Mouse (Mus musculus) forebrain, embryonic 11.5 days (tissue): ENCODE measurements around the gene Epn2. TPM values are rescaled to one million over a fixed set of nuclear protein-coding genes. Genes with fewer than 3 reads are reported as not detected.

ENCODE experiments used
- ATAC-seq: fragments of 200-750 bp; cut with Nextera tagmentation; replicated peaks from 2 replicates; pipeline ENCODE4 v1.8.0; 2017; ENCODE audit warnings: moderate TSS enrichment; ENCODE audit not compliant: low FRiP score
- DNase-seq: peaks from one replicate; pipeline ENCODE4 v3.0.0-alpha.2; 2017; ENCODE audit warnings: low spot score
- H3K27ac ChIP-seq: fragments of 300-500 bp; sonication (generic); 2 replicates; pipeline ENCODE4 v1.5.1; 2014; ENCODE audit warnings: low read depth, low read length
- H3K27me3 ChIP-seq: fragments of 300-500 bp; sonication (generic); 2 replicates; pipeline ENCODE4 v1.6.1; 2014; ENCODE audit warnings: mild to moderate bottlenecking, low read length, mixed read lengths; ENCODE audit not compliant: control insufficient read depth, insufficient read depth
- H3K36me3 ChIP-seq: fragments of 300-500 bp; sonication (generic); 2 replicates; pipeline ENCODE4 v1.6.1; 2014; ENCODE audit warnings: mild to moderate bottlenecking, low read length, moderate library complexity, mixed read lengths; ENCODE audit not compliant: control insufficient read depth, insufficient read depth
- H3K4me1 ChIP-seq: fragments of 300-500 bp; sonication (generic); replicated peaks from 2 replicates; pipeline ENCODE4 v1.6.1; 2014; ENCODE audit warnings: low read length, mixed read lengths; ENCODE audit not compliant: control insufficient read depth, insufficient read depth
- H3K4me2 ChIP-seq: fragments of 300-500 bp; sonication (generic); 2 replicates; pipeline ENCODE4 v1.6.1; 2014; ENCODE audit warnings: low read depth, mild to moderate bottlenecking, low read length, moderate library complexity, mixed read lengths; ENCODE audit not compliant: severe bottlenecking
- H3K4me3 ChIP-seq: fragments of 300-500 bp; sonication (generic); 2 replicates; pipeline ENCODE4 v1.5.1; 2014; ENCODE audit warnings: low read depth, low read length
- H3K9ac ChIP-seq: fragments of 300-500 bp; sonication (generic); 2 replicates; pipeline ENCODE4 v1.6.1; 2014; ENCODE audit warnings: low read length
- H3K9me3 ChIP-seq: fragments of 300-500 bp; sonication (generic); 2 replicates; pipeline ENCODE4 v1.6.1; 2016; ENCODE audit warnings: low read length, mixed read lengths; ENCODE audit not compliant: control insufficient read depth
- WGBS: fragments of 180-500 bp; shearing (Covaris S2); extraction: QIAGEN DNeasy Blood & Tissue Kit; methylation state at CpG from one replicate; pipeline ENCODE4 v1.1.7; 2014; 5-methylcytosine and 5-hydroxymethylcytosine counted together
- polyA plus RNA-seq: library from polyadenylated mRNA; unstranded; fragments of >200 nt; fragmentation: Nextera tagmentation; extraction: Ambion mirVana; gene quantifications from 2 replicates; pipeline ENCODE4 v1.2.1, GENCODE M21; 2014

Epn2 gene
- polyA plus RNA-seq, 1 experiment from 2014 or later, result 31.2 TPM

DNA sequence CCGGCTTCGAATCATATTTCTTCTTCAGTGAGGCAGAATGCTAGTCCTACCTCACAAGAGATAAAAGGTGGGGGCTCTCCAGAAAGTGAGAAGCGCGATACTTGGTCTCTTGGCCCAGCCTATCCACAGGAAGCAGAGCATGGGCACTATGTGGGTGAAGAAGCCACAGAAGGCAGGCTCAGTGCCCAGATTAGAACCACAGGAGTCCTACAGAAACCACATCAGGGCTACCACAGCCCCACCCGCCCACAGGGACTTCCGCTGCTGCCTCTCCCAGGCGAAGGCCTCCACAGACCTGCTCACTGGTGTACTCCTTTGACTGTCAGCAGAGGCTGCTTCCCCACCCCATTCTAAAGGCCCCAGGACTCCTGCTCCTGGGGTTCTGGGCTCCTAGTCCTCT is 23.2 kb upstream of the Epn2 start:
- ATAC-seq, result no peak
- no peak overlapping the region for H3K4me2 ChIP-seq
- no peaks in the 10 kb centered on the region for H3K27me3 ChIP-seq
- H3K36me3 ChIP-seq, result no peaks in the 10 kb centered on the region
- no peak overlapping the region for H3K9ac ChIP-seq
- no peaks in the 10 kb centered on the region for H3K9me3 ChIP-seq
- 89% methylated on average over 7 of the region's 7 CpGs for WGBS
- no peaks in the 10 kb centered on the region for H3K4me1 ChIP-seq
- H3K4me3 ChIP-seq, result no peak overlapping the region
- no peak for DNase-seq
- no peak overlapping the region for H3K27ac ChIP-seq

GRCm38 (mm10) chr11:61601465-61601864 is 22.0 kb upstream of the Epn2 start:
- Histone ChIP-seq H3K4me1 (no peaks in the 10 kb centered on the region), H3K9me3 (no peaks in the 10 kb centered on the region), H3K4me3 (no peak overlapping the region), H3K4me2 (no peak overlapping the region), H3K36me3 (no peaks in the 10 kb centered on the region), H3K9ac (no peak overlapping the region), H3K27me3 (no peaks in the 10 kb centered on the region), H3K27ac (no peak overlapping the region)
- ATAC-seq (no peak), DNase-seq (no peak)
- WGBS, result 58% methylated on average over 3 of the region's 3 CpGs

GRCm38 (mm10) chr11:61598367-61598766 is 18.9 kb upstream of the Epn2 start:
- no peak overlapping the region for H3K9ac ChIP-seq
- no peak overlapping the region for H3K27ac ChIP-seq
- no peaks in the 10 kb centered on the region for H3K4me1 ChIP-seq
- no peak for DNase-seq
- H3K27me3 ChIP-seq, result no peaks in the 10 kb centered on the region
- 65% methylated on average over 6 of the region's 6 CpGs for WGBS
- H3K9me3 ChIP-seq, result no peaks in the 10 kb centered on the region
- no peak for ATAC-seq
- no peaks in the 10 kb centered on the region for H3K36me3 ChIP-seq
- no peak overlapping the region for H3K4me3 ChIP-seq
- H3K4me2 ChIP-seq, result no peak overlapping the region

DNA sequence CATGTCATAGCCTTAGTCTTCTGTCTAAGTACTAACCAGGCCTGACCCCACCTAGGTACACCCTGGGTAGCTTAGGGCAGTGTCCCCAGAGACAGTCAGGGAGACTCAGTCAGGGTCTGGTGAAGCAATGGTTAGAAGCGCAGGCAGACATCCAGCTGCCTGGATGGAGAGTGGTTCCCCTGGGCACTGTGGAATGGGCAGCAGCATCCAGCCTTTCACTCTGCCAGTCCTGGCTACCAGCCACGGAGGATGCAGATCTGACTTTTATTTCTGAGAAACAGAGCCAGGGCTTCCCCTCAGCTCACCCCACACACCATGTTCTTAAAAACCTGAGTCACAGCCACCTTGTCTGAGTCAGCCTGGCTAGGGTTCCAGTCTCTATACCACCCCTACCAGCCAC is 18.0 kb upstream of the Epn2 start:
- Histone ChIP-seq H3K4me2 (no peak overlapping the region), H3K9ac (no peak overlapping the region), H3K9me3 (no peaks in the 10 kb centered on the region), H3K27ac (no peak overlapping the region), H3K4me3 (no peak overlapping the region), H3K4me1 (no peaks in the 10 kb centered on the region), H3K27me3 (no peaks in the 10 kb centered on the region), H3K36me3 (no peaks in the 10 kb centered on the region)
- WGBS, result 84% methylated on average over 2 of the region's 2 CpGs
- DNase-seq (no peak), ATAC-seq (no peak)

DNA sequence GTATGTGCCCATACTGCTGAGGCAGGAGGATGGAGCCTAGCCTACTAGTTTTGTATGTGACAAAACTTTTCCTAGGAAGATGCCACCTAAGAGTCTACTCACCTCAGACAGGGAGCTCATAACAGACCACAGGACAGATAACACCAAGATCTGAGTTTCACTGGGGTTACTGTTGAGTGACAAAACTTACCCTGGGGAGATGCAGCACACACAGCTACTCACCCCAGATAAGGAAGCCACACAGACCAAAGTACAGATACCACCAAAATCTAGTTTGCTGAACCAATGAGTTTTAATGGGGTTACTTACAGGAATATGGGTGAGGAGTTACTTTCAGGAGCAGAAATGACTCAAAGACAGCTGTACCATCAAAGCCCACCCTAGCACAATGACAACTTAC is 13.6 kb upstream of the Epn2 start:
- Histone ChIP-seq H3K27ac (no peak overlapping the region), H3K4me3 (no peak overlapping the region), H3K9me3 (no peaks in the 10 kb centered on the region), H3K36me3 (no peaks in the 10 kb centered on the region), H3K4me1 (no peaks in the 10 kb centered on the region), H3K4me2 (no peak overlapping the region), H3K27me3 (no peaks in the 10 kb centered on the region), H3K9ac (no peak overlapping the region)
- DNase-seq, result no peak
- no peak for ATAC-seq

- H3K27me3 ChIP-seq, result no peaks in the 10 kb centered on the region
- H3K4me2 ChIP-seq, result no peak overlapping the region
- DNase-seq (no peak), ATAC-seq (no peak)
- H3K9me3 ChIP-seq, result no peaks in the 10 kb centered on the region
- H3K36me3 ChIP-seq, result no peaks in the 10 kb centered on the region
- no peak overlapping the region for H3K4me3 ChIP-seq
- no peaks in the 10 kb centered on the region for H3K4me1 ChIP-seq
- 91% methylated on average over 3 of the region's 3 CpGs for WGBS
- H3K9ac ChIP-seq, result no peak overlapping the region
- H3K27ac ChIP-seq, result no peak overlapping the region
Observed at GRCm38 (mm10) chr11:61592061-61592460, 12.6 kb upstream of the Epn2 start.

DNA sequence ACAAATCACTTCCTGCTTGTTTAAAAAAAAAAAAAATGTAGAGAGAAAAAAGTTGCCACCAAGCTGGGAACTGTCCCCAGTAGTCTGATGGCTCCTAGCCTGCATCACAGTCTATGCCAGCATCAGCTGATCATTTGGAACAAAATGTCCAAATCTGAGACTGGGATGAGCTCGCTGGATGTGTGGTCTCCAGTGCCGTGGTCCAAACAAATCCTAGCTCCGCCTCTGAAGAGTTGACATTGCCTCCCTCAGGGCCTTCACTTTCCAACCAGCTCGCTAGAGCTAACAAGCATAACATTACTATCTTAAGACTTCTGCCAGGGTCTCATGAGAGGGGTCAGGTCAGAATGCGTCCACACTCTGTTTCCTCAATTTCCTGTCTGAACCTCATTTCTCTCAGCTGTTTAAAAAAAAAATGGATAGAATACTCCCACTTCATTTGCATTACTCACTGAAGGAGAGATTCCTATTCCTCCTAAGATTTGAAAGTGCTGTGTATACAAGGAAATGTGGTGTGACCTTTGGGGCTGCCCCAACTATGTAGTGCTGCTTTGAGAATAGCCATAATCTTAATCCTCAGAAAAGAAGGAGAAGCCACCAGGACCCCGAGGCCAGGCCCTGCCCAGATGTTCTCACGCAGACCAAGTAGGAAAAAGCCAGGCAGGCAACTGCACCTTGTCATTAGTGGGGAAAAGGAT is 11.2 kb upstream of the Epn2 start:
- no peak overlapping the region for H3K9ac ChIP-seq
- ATAC-seq (no peak), DNase-seq (no peak)
- H3K4me2 ChIP-seq, result no peak overlapping the region
- H3K4me1 ChIP-seq, result no peaks in the 10 kb centered on the region
- WGBS, result 76% methylated on average over 7 of the region's 7 CpGs
- H3K27me3 ChIP-seq, result no peaks in the 10 kb centered on the region
- H3K9me3 ChIP-seq, result no peaks in the 10 kb centered on the region
- no peak overlapping the region for H3K27ac ChIP-seq
- no peaks in the 10 kb centered on the region for H3K36me3 ChIP-seq
- no peak overlapping the region for H3K4me3 ChIP-seq

DNA sequence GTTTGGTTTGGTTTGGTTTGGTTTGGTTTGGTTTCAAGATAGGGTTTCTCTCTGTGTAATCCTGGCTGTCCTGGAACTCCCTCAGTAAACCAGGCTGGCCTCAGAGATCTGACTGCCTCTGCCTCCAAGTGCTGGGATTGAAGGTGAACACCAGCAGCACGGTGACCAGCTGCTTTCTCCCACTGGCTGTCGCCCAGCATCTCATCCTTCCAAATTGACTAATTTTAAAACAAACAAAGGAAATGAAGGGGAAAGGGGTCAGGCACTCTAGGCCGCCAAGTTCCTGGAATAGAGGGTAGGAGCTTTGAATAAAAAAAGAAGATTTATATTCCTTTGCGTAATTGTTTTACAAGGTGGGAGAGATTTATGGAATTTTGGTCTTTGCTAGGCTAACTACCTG is 5.9 kb upstream of the Epn2 start:
- WGBS, result 84% methylated on average over 4 of the region's 4 CpGs
- Histone ChIP-seq H3K4me2 (no peak overlapping the region), H3K27ac (no peak overlapping the region), H3K9ac (no peak overlapping the region), H3K36me3 (no peaks in the 10 kb centered on the region), H3K9me3 (no peaks in the 10 kb centered on the region), H3K4me3 (no peak overlapping the region), H3K27me3 (no peaks in the 10 kb centered on the region), H3K4me1 (no peaks in the 10 kb centered on the region)
- no peak for ATAC-seq
- DNase-seq, result no peak

- Histone ChIP-seq H3K27me3 (no peaks in the 10 kb centered on the region), H3K9me3 (no peaks in the 10 kb centered on the region), H3K4me2 (no peak overlapping the region), H3K4me3 (no peak overlapping the region), H3K36me3 (no peaks in the 10 kb centered on the region), H3K9ac (no peak overlapping the region), H3K27ac (no peak overlapping the region), H3K4me1 (no peaks in the 10 kb centered on the region)
- DNase-seq (no peak), ATAC-seq (no peak)
- 78% methylated on average over 4 of the region's 4 CpGs for WGBS
Observed at GRCm38 (mm10) chr11:61584830-61585229, 5.3 kb upstream of the Epn2 start.
